26 mouse cellular contexts compared by ENCODE assay signal in genomic region chr9:50864877-50865276, GRCm38 (mm10). TPM values are rescaled to one million over a fixed set of nuclear protein-coding genes. Genes with fewer than 3 reads are reported as not detected.
DNase-seq lines count a peak whose midpoint lies in the region; ATAC-seq and TF ChIP-seq lines count a peak whose summit lies in the region.
"Had no signal": no experiment of that assay in that cellular context is flagged by ENCODE, and none has a peak within 500 bp of the region (broad histone marks: within the 10 kb centered on the region; RNA-seq: fewer than 3 reads in every experiment).

No protein-coding gene starts in this region.

- no peak for TF ChIP-seq CTCF in lung, postnatal 0 days (IDR thresholded peaks at IDR 0.05)
- TF ChIP-seq CTCF in heart, postnatal 0 days (IDR thresholded peaks at IDR 0.05; ENCODE audit: low read depth) = no peak

- DNase-seq in heart, embryonic 10.5 days (ENCODE audit: low spot score) = no peak
- no peak for DNase-seq in heart, postnatal 36 days
- DNase-seq in heart, postnatal 10 days = no peak
- peak; percentile 28 for DNase-seq in lung, postnatal 0 days (ENCODE audit: low spot score)
- no peak for DNase-seq in lung, postnatal 25 days (ENCODE audit: low spot score)
- DNase-seq in heart, postnatal 0 days (ENCODE audit: low spot score) = peak; percentile 83
- no peak for DNase-seq in kidney, postnatal 10 days
- DNase-seq: adrenal gland, adult 2 months; adrenal gland, postnatal 14 days; cerebellum, adult 11 months; cerebellum, adult 2 months; cerebellum, adult 9-11 months; cerebellum, postnatal 25 days; forebrain, postnatal 0 days; gastrocnemius, adult 2 months; gastrocnemius, postnatal 14 days; kidney, adult 11 months; kidney, adult 8-10 months had no signal

- 0 out of 2 replicates have a peak overlapping the region, but pooled peaks have one; percentile 65 for H3K9ac ChIP-seq in heart, embryonic 13.5 days
- no peak overlapping the region for H3K9ac ChIP-seq in lung, postnatal 0 days (replicated peaks; ENCODE audit: low read depth)
- H3K9ac ChIP-seq in heart, postnatal 0 days (replicated peaks; ENCODE audit: low read depth, low read length) = no peak overlapping the region
- H3K9ac ChIP-seq: embryonic facial prominence, embryonic 12.5 days; embryonic facial prominence, embryonic 15.5 days; forebrain, postnatal 0 days; hindbrain, embryonic 12.5 days; hindbrain, embryonic 15.5 days; intestine, embryonic 15.5 days had no signal

- peak overlapping the region; percentile 53 for H3K4me2 ChIP-seq in heart, embryonic 13.5 days
- H3K4me2 ChIP-seq in lung, postnatal 0 days (replicated peaks; ENCODE audit: low read depth, low read length) = no peak overlapping the region
- H3K4me2 ChIP-seq in heart, postnatal 0 days (ENCODE audit: low read depth, low read length) = peak overlapping the region; percentile 45
- H3K4me2 ChIP-seq: embryonic facial prominence, embryonic 12.5 days; embryonic facial prominence, embryonic 15.5 days; hindbrain, embryonic 12.5 days; hindbrain, embryonic 15.5 days; intestine, embryonic 15.5 days had no signal

- 39% methylated on average over 5 of the region's 5 CpGs for WGBS in heart, embryonic 10.5 days
- 37% methylated on average over 5 of the region's 5 CpGs for WGBS in heart, embryonic 13.5 days
- WGBS in lung, postnatal 0 days = 64% methylated on average over 5 of the region's 5 CpGs
- 34% methylated on average over 5 of the region's 5 CpGs for WGBS in heart, postnatal 0 days

- H3K4me1 ChIP-seq in heart, embryonic 10.5 days = peaks cover 10% of the 10 kb centered on the region
- peaks cover 26% of the 10 kb centered on the region for H3K4me1 ChIP-seq in heart, embryonic 13.5 days
- H3K4me1 ChIP-seq in lung, postnatal 0 days (ENCODE audit: insufficient read depth, low read depth, low read length) = no peaks in the 10 kb centered on the region
- H3K4me1 ChIP-seq in heart, postnatal 0 days (ENCODE audit: control insufficient read depth, insufficient read depth) = peaks cover 14% of the 10 kb centered on the region
- H3K4me1 ChIP-seq: embryonic facial prominence, embryonic 12.5 days; hindbrain, embryonic 12.5 days; hindbrain, embryonic 15.5 days; intestine, embryonic 15.5 days had no signal

- no peaks in the 10 kb centered on the region for H3K27me3 ChIP-seq in heart, embryonic 10.5 days (ENCODE audit: insufficient read depth, poor library complexity, severe bottlenecking)
- no peaks in the 10 kb centered on the region for H3K27me3 ChIP-seq in heart, embryonic 13.5 days (replicated peaks)
- no peaks in the 10 kb centered on the region for H3K27me3 ChIP-seq in lung, postnatal 0 days (replicated peaks; ENCODE audit: insufficient read depth, low read length)
- H3K27me3 ChIP-seq in heart, postnatal 0 days (ENCODE audit: control insufficient read depth, insufficient read depth, low read length) = no peaks in the 10 kb centered on the region
- H3K27me3 ChIP-seq: embryonic facial prominence, embryonic 12.5 days; embryonic facial prominence, embryonic 15.5 days; hindbrain, embryonic 12.5 days; hindbrain, embryonic 15.5 days; intestine, embryonic 15.5 days had no signal

- no peaks in the 10 kb centered on the region for H3K9me3 ChIP-seq in heart, embryonic 10.5 days
- H3K9me3 ChIP-seq in heart, embryonic 13.5 days = no peaks in the 10 kb centered on the region
- no peaks in the 10 kb centered on the region for H3K9me3 ChIP-seq in lung, postnatal 0 days (ENCODE audit: low read length)
- no peaks in the 10 kb centered on the region for H3K9me3 ChIP-seq in heart, postnatal 0 days (replicated peaks; ENCODE audit: control insufficient read depth, low read length)
- H3K9me3 ChIP-seq: embryonic facial prominence, embryonic 12.5 days; embryonic facial prominence, embryonic 15.5 days; hindbrain, embryonic 12.5 days; hindbrain, embryonic 15.5 days; intestine, embryonic 15.5 days had no signal

- ATAC-seq in heart, embryonic 13.5 days (ENCODE audit: extremely low read depth, insufficient number of reproducible peaks, low FRiP score, low TSS enrichment) = no peak
- ATAC-seq in lung, postnatal 0 days = peak; percentile 52
- ATAC-seq in heart, postnatal 0 days (ENCODE audit: insufficient read depth, low read depth) = peak; percentile 90
- ATAC-seq: CD4-positive, CD25-positive, alpha-beta regulatory T cell, adult 4 months; forebrain, embryonic 14.5 days; forebrain, postnatal 0 days; intestine, embryonic 15.5 days had no signal

- no peak for TF ChIP-seq EP300 in lung, postnatal 0 days (IDR thresholded peaks at IDR 0.05)
- TF ChIP-seq EP300 in heart, postnatal 0 days (IDR thresholded peaks at IDR 0.05; ENCODE audit: low read depth) = no peak

- peaks cover 86% of the 10 kb centered on the region for H3K36me3 ChIP-seq in heart, embryonic 10.5 days
- H3K36me3 ChIP-seq in heart, embryonic 13.5 days = peaks cover 94% of the 10 kb centered on the region
- H3K36me3 ChIP-seq in lung, postnatal 0 days (ENCODE audit: insufficient read depth, low read length) = peaks cover 20% of the 10 kb centered on the region
- peaks cover 68% of the 10 kb centered on the region for H3K36me3 ChIP-seq in heart, postnatal 0 days (replicated peaks; ENCODE audit: control insufficient read depth, insufficient read depth, low read length)

- peak overlapping the region; percentile 76; the same call in 1 of the 2 replicates for H3K27ac ChIP-seq in heart, embryonic 10.5 days
- peak overlapping the region; percentile 84 for H3K27ac ChIP-seq in heart, embryonic 13.5 days (replicated peaks)
- H3K27ac ChIP-seq in lung, postnatal 0 days (ENCODE audit: low read length) = no peak overlapping the region
- peak overlapping the region; percentile 90 for H3K27ac ChIP-seq in heart, postnatal 0 days (ENCODE audit: low read depth)
- H3K27ac ChIP-seq: embryonic facial prominence, embryonic 12.5 days; embryonic facial prominence, embryonic 15.5 days; gastrocnemius, adult 2 months; hindbrain, embryonic 12.5 days; hindbrain, embryonic 15.5 days; intestine, embryonic 15.5 days had no signal

- intact Hi-C loops in heart, postnatal 36 days (cut with DNase I) = no loop called here
- intact Hi-C loops in heart, postnatal 10 days (cut with DNase I) = no loop called here

- peak overlapping the region; percentile 22; the same call in 1 of the 2 replicates for H3K4me3 ChIP-seq in heart, embryonic 10.5 days
- 0 out of 2 replicates have a peak overlapping the region, but pooled peaks have one; percentile 4 for H3K4me3 ChIP-seq in heart, embryonic 13.5 days
- no peak overlapping the region for H3K4me3 ChIP-seq in lung, postnatal 0 days (ENCODE audit: low read depth, low read length)
- no peak overlapping the region for H3K4me3 ChIP-seq in heart, postnatal 0 days (ENCODE audit: low read depth, low read length)
- H3K4me3 ChIP-seq: embryonic facial prominence, embryonic 12.5 days; embryonic facial prominence, embryonic 15.5 days; gastrocnemius, adult 2 months; hindbrain, embryonic 12.5 days; hindbrain, embryonic 15.5 days; intestine, embryonic 15.5 days had no signal

RNA-seq across cellular contexts. Expression of gene Ppp2r1b, which starts 19.8 kb away (rescaled TPM):
- polyA plus RNA-seq in heart, embryonic 10.5 days (2016; fragmentation: Nextera tagmentation; extraction: Ambion mirVana) = 95.8 and 99.3 TPM in 2 replicates
- total RNA-seq in heart, postnatal 36 days (2021) = 10 to 100 TPM; 11.4 to 12.5 TPM
- polyA plus RNA-seq in heart, embryonic 13.5 days (2015; fragmentation: Nextera tagmentation; extraction: Ambion mirVana) = 46.3 and 48.6 TPM in 2 replicates
- total RNA-seq in heart, postnatal 10 days (2021) = 10 to 100 TPM; 14.7 to 16.4 TPM
- 26.0 and 28.4 TPM in 2 replicates for polyA plus RNA-seq in lung, postnatal 0 days (2015; fragmentation: Nextera tagmentation; extraction: Ambion mirVana)
- 7.5 and 15.3 TPM in 2 replicates for total RNA-seq in heart, postnatal 0 days (2014; rRNA removed; ENCODE audit: low replicate concordance)
- 15.3 and 17.8 TPM in 2 replicates for polyA plus RNA-seq in heart, postnatal 0 days (2015; fragmentation: Nextera tagmentation; extraction: Ambion mirVana)

Comparison
In these comparisons a context has a peak if more than half of its experiments do, and no peak if none do; other contexts are left out.
1. DNase-seq: peak in lung, postnatal 0 days (single experiment) and heart, postnatal 0 days (single experiment); none in heart, embryonic 10.5 days (single experiment), heart, postnatal 36 days (0 of 2), heart, postnatal 10 days (0 of 2), lung, postnatal 25 days (single experiment) and kidney, postnatal 10 days (single experiment).
2. H3K4me3 ChIP-seq: peak in heart, embryonic 10.5 days (single experiment) and heart, embryonic 13.5 days (single experiment); none in lung, postnatal 0 days (single experiment) and heart, postnatal 0 days (single experiment).